Mouse (Mus musculus) lung, postnatal 10 days (tissue): ENCODE results near the gene Eml1.

Experiments
- DNase-seq: peaks from one replicate; pipeline ENCODE4 v3.0.0; 2021

Eml1 gene

GRCm38 (mm10) chr12:108422858-108423631 lies 52.3 kb downstream of the Eml1 start:
- DNase-seq = peak; percentile 94

GRCm38 (mm10) chr12:108430964-108431363 lies 60.2 kb downstream of the Eml1 start:
- peak; percentile 44 for DNase-seq

- DNase-seq = no peak
These were observed 61.0 kb downstream of the Eml1 start for GRCm38 (mm10) chr12:108431714-108432113.

GRCm38 (mm10) chr12:108432578-108432977 lies 61.8 kb downstream of the Eml1 start:
- no peak for DNase-seq

DNA sequence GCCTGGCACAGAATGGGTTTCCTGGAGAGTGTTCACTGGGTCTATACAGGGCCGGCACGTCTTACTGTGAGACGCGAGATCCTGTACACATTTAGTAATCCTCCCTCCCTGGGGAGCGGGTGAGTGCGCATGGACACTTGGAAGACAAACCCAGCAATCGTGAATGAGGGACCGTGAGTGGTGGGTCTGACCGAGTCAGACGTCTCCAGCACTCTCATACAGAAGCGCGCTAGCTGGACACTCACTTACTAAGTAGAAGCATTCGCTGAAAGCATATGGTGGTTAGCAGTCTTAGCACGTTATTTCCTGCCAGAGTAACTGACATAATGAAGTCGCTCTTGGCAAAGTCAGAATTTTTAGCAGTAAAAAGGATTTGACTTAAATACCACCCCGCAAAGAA lies 62.3 kb downstream of the Eml1 start:
- DNase-seq = no peak

GRCm38 (mm10) chr12:108433498-108433897 lies 62.7 kb downstream of the Eml1 start:
- DNase-seq = peak; percentile 46

DNA sequence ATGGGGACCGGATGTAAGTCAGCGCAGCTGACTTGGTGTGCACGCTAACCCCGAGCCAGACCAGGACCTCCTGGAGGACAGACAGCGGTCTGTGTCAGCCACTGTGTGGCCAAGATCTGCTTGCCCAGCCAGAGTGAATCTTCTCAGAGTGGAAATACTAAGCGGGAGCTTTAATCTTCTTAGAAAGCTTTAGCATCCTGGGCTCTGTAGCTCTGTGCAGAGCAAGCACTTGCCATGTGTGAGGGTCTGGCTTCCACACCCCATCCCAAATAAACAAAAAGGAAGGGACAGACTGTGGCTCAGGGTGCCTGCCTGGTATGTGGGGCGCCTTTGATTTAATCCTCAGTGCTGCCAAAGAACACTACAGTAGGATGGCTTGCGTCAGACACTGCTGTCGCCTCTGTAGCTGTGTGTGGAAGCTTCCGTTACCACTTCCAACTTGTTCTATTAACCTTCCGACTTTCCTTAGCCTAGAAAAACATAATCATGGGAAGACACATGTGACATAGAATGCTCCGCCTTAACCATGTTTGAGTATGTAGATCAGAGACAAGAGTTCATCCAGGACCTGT lies 64.8 kb downstream of the Eml1 start:
- peak; percentile 42 for DNase-seq

DNA sequence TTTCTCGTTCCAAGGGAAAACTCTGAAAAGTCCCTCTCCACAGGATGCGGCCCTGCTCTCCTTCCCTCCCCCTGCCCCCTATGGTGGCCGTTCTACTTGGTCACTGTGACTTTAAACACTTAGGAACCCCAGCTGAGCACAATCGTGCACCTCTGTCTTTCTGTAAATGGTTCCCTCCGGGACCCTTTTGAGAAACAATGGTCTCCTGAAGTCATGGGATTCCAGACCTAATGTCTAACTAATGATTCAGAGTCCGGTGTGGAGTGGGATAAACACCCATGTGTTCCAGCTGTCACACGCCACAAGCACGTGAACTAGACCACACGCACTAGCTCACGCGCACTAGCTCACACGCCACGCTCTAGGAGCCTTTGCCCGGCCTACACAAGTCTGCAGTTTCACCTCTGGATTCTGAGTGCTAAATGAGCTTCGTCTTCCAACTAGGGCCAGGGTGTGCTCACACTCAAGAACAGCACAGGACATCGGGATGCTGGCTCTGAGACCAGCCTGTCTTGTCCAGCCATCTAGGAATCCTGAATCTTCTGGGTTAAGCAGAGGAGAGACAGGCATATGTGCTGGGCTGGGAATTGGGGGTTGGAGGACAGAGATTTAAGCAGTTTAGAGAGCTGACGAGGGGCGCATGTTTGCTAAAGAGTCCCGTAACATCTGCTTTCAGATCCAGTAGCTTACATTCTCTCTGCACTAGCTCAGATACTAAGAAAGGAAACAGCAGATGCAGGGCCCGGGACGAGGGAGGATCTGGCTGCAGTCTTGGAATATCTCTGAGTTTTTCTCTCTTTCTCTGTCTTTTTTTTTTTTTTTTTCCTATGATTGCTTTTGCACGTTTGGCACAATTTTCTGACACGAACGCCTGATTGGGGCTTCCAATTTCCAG lies 65.5 kb downstream of the Eml1 start:
- DNase-seq = peak; percentile 73

- no peak for DNase-seq
These were observed 66.7 kb downstream of the Eml1 start for GRCm38 (mm10) chr12:108437446-108437845.

DNA sequence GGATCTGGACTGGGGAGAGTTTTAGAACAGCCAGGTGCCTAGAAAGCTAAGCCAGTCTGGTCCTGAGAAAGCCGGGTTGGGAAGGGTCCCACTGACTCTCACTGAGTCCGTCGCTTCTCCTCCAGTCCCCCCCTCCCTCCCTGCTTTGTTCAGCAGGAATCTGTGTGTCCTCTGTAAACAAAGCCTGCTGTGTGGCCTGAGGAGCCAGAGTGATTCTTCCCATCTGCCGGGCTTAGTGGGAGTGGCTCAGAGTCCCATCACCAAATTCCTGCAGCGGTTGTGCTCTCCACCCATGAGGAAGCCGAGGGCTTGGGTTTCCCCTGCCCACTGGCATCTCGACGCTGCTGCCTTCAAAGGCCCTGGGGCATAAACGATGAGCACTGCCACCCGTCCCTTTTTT lies 72.5 kb downstream of the Eml1 start:
- peak; percentile 81 for DNase-seq

GRCm38 (mm10) chr12:108443708-108444107 lies 73.0 kb downstream of the Eml1 start:
- no peak for DNase-seq

GRCm38 (mm10) chr12:108444166-108445115 lies 73.7 kb downstream of the Eml1 start:
- no peak for DNase-seq

GRCm38 (mm10) chr12:108446721-108447120 lies 76.0 kb downstream of the Eml1 start:
- no peak for DNase-seq

- DNase-seq = no peak
These were observed 77.6 kb downstream of the Eml1 start for GRCm38 (mm10) chr12:108448396-108448795.

DNA sequence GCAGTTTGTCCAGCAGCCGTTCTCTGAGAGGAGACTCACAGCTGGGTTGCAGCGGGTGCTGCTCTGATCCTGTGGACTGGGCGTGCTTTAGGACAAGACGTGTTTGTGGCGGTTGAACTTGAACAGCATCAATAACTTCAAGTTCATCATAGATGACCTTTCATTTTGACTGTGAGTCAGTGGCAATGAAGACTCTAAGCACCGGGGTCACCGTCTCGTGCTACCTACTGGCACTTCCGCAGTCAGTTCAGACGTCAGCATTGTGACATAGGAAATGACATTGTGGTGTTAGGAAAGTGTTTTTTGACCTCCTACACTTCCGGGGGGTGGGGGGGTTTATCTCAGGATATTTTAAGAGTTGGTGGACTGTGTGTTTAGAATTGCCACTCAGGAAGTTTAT lies 79.2 kb downstream of the Eml1 start:
- DNase-seq = peak; percentile 38

DNA sequence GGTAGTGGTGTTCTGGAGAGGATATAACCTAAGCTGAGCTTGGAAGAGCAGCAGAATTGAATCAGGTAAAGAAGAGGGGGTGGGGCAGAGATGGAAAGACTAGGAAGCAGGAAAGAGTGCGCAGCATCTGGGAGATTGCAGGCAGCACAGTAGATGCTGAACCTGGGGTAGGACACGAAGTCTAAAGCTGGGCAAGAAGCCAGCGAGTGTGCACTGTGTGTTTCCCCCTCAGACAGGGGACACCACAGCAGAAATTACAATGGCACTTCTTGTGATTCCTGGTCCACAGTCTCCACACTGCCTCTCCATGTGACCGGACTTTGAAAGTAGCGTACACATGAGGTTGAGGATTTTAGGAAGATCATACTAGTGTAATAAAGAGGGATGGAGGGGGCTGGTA lies 79.8 kb downstream of the Eml1 start:
- no peak for DNase-seq

DNA sequence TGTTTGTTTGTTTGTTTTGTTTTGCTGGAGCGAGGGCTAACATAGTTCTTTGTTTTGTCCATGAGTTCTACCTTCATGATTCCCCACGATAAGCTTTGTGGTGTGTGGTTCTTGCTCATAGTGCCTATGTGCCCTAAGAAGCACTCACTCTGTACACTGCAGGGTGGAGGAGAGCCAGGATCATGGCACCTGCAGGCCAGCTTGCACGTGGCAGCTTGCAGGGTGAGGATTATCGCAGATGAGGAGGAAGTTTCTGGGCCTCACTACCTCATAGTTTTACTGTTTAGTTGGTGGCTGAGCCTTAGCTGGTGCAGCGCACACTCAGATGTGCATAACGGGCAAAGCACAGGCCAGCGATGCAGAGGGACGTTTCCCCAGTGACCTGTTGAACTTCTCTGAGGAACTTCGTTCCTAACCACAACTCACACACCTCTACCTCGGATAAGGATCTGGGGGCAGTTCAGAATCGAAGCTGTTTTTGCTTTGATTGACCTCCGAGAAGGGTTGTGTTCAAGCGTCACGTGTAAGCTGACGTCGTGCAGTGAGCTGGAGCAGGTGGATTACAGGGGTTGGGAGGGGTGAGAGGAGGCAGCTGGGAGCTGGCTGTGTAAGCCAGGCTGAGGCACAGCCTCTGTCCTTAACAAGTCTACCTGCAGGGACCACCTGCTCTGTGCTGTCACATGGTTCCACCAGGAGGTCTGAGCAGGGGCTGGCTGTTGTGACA lies 81.6 kb downstream of the Eml1 start:
- DNase-seq = no peak

GRCm38 (mm10) chr12:108453561-108454044 lies 82.8 kb downstream of the Eml1 start:
- DNase-seq = no peak

GRCm38 (mm10) chr12:108455004-108455403 lies 84.2 kb downstream of the Eml1 start:
- DNase-seq = peak; percentile 53

DNA sequence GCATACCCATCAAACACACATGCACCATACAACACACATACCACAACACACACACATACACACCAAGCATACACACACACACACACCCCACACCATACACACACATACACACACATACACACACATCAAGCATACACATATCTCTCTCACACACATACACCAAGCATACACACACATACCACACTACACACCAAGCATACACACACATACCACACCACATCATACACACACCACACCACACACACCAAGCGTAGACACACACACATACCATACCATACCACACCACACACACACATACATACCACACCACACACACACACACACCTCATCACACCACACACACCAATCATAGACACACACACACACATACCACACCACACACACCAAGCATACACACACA lies 102.1 kb downstream of the Eml1 start:
- DNase-seq = no peak

DNA sequence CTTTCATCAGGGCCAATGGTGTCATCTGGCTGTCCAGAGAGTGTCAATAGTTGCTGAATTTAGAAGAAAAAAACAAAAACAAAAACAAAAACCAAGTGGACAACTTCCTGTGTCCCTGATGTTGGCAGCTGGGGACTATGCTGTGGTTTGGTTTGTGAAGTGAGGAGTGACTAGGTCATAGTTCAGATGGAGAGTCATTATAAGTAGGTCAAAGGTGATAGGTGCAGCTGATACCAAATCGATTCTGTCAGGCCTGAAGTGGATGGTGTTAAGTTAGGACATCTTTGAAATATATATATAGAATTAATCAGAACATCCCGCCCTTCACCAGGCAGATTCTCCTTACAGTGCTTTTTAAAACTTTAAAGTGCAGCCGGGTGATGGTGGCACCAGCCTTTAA lies 103.7 kb downstream of the Eml1 start:
- no peak for DNase-seq

DNA sequence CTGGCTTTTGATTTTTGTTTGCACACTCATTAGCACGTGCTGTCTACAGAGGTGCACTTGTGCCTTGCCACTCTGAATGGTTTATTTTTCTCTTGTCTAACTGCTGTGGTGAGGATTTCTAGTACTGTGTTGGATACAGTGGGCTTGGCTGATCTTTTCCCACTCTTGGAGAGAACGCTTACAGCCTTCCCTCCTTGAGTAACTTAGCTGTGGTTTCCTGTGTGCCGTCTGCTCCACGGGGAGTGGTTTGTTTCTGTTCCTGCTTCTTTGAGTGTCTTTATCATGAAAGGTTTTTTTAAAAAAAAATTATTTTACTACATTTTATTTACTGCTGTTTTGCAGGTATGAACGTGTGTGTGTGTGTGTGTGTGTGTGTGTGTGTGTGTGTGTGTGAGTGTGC lies 108.0 kb downstream of the Eml1 start:
- DNase-seq = no peak
